Mouse (Mus musculus) neural tube, embryonic 11.5 days (tissue): ENCODE data around the gene Abi1. TPM values are rescaled to one million over a fixed set of nuclear protein-coding genes. Genes with fewer than 3 reads are reported as not detected.

ENCODE experiments used
- ATAC-seq: fragments of 200-750 bp; cut with Nextera tagmentation; 2 replicates; pipeline ENCODE4 v1.8.0; 2017; ENCODE audit warnings: moderate number of reproducible peaks, mild to moderate bottlenecking, moderate TSS enrichment, moderate library complexity; ENCODE audit not compliant: insufficient read depth, low FRiP score, low TSS enrichment
- DNase-seq: peaks from one replicate; pipeline ENCODE4 v3.0.0-alpha.2; 2015; ENCODE audit warnings: low spot score
- H3K27ac ChIP-seq: fragments of 300-500 bp; sonication (generic); 2 replicates; pipeline ENCODE4 v1.5.1; 2014; ENCODE audit warnings: low read depth, mild to moderate bottlenecking, low read length
- H3K27me3 ChIP-seq: fragments of 300-500 bp; sonication (generic); 2 replicates; pipeline ENCODE4 v1.6.1; 2014; ENCODE audit warnings: mild to moderate bottlenecking, low read length, mixed read lengths; ENCODE audit not compliant: control insufficient read depth, insufficient read depth
- H3K36me3 ChIP-seq: fragments of 300-500 bp; sonication (generic); 2 replicates; pipeline ENCODE4 v1.6.1; 2014; ENCODE audit warnings: mild to moderate bottlenecking, low read length, moderate library complexity, mixed read lengths; ENCODE audit not compliant: control insufficient read depth, insufficient read depth
- H3K4me1 ChIP-seq: fragments of 300-500 bp; sonication (generic); 2 replicates; pipeline ENCODE4 v1.6.1; 2014; ENCODE audit warnings: low read length, mixed read lengths; ENCODE audit not compliant: control insufficient read depth, insufficient read depth
- H3K4me2 ChIP-seq: fragments of 300-500 bp; sonication (generic); 2 replicates; pipeline ENCODE4 v1.6.1; 2014; ENCODE audit warnings: low read depth, mild to moderate bottlenecking, moderate library complexity
- H3K4me3 ChIP-seq: fragments of 300-500 bp; sonication (generic); 2 replicates; pipeline ENCODE4 v1.5.1; 2014; ENCODE audit warnings: low read depth, low read length
- H3K9ac ChIP-seq: fragments of 300-500 bp; sonication (generic); 2 replicates; pipeline ENCODE4 v1.6.1; 2014; ENCODE audit warnings: mild to moderate bottlenecking, low read length
- H3K9me3 ChIP-seq: fragments of 300-500 bp; sonication (generic); 2 replicates; pipeline ENCODE4 v1.6.1; 2016; ENCODE audit warnings: low read length; ENCODE audit not compliant: control insufficient read depth
- WGBS: fragments of 180-500 bp; shearing (Covaris S2); extraction: QIAGEN DNeasy Blood & Tissue Kit; methylation state at CpG from one replicate; pipeline ENCODE4 v1.1.7; 2014; 5-methylcytosine and 5-hydroxymethylcytosine counted together
- polyA plus RNA-seq: library from polyadenylated mRNA; unstranded; fragments of >200 nt; fragmentation: Nextera tagmentation; extraction: Ambion mirVana; gene quantifications from 2 replicates; pipeline ENCODE4 v1.2.1, GENCODE M21; 2014

The Abi1 gene
- polyA plus RNA-seq, 1 experiment from 2014 or later = 48.1 TPM

DNA sequence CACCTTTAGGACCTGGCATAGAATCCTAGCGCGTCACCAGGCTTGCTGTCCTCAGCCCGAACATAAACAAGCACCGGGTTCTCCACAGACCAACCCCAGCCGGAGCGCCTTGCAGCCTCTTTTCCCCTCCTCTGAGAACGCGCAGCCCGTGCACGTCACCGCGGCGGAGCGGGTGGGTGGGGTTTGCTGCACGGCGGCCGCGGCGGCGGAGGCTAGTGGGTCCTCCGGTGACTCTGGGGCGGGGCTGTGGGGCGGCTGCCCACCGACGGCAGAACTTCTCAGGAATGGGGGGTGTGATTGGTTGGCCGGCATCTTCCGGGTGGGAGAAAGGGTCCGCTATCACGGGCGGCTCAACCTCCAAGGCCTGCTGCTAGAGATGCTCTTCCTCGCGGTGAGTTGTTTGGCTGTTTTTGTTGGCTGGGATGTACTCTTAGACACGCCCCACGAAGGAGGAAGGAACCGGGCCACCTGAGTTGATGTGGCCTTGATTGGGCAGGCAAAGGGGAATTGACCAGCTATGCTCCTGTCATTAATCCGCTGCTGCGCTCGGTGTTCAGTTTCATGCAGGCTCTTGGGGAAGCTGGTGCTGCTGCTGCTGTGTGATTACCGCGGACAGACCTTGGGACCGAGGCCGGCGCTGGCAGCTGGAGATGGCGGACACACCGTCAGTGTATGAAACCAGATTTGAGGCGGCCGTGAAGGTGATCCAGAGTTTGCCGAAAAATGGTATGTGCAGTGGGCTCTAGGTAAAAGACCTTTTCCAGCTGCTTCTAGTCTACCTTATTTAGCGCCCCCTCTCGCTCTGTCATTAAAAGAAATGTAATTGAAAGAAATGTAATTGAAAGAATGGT is 29.1 kb upstream of the Abi1 start:
- no peaks in the 10 kb centered on the region for H3K9me3 ChIP-seq
- no peaks in the 10 kb centered on the region for H3K4me1 ChIP-seq
- ATAC-seq (peak; percentile 81), DNase-seq (peak; percentile 94)
- no peaks in the 10 kb centered on the region for H3K27me3 ChIP-seq
- H3K36me3 ChIP-seq = no peaks in the 10 kb centered on the region
- under 1% methylated on average over 50 of the region's 50 CpGs for WGBS
- H3K4me3 ChIP-seq = peak overlapping the region; percentile 56
- H3K9ac ChIP-seq = peak overlapping the region; percentile 39
- H3K4me2 ChIP-seq = peak overlapping the region; percentile 91
- H3K27ac ChIP-seq = peak overlapping the region; percentile 87

DNA sequence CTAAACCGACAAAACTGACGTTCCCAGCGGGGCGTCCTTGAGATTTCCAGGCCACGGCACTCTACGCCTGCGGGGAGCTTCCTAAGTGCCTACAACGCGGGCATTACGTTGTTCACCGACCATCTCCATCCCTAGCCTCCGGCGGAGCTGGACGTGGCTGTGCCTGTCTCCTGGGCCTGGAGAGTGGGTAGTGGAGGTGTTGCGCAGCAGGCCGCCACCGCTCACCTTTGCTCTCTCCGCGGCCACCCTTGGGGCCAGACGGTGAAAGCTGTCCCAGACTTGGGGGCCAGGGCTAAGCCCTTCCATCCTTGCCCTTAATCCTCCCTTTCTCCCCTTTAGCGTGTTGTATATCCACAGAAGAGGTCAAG is 28.3 kb upstream of the Abi1 start:
- peak; percentile 66 for ATAC-seq

DNA sequence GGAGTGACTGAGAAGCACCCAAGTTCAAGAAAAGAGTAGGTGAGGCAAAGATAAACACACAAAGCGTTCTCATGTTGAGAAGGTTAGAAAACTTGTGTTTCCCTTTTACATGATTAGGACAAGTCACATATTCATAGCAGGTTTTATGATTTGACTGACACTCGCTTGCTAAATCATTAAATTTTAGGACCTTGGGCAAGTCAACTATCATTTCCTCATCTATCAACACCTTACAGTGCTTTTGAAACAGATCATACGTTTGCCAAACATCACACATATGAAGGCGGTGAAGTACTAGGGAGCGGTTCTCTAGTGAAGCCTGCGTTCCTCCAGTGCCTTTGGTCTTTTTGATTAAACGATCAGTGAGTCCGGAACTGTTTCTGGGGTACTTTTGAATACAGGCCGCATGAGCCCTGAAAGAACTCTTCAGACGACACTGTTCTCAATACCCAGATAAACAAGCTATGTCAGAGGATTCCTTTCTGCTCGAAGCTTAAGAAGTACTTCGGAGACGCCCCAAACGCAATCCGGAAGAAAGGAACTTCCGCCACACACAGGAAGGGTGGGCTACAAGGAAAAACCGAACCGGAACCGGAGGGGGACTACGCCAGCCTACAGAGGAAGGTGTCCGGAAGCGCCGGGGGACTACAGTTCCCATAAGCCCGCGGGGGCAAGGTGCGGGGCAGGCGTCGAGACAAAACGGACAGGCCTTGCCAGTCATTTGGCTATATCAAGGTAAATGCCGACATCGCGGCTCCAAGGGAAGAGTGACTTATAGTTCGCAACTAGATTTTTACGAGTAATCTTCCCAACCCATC is 27.7 kb upstream of the Abi1 start, which contains the start of gene Acbd5:
Gene Acbd5, plus strand, starts transcription at position 616 of the 818 bp plus-strand sequence.
- peak; percentile 95 for ATAC-seq
- DNase-seq = peak; percentile 95
- WGBS = 3% methylated on average over 34 of the region's 34 CpGs
- Histone ChIP-seq H3K4me2 (peak within 1 kb of the TSS; percentile 91), H3K9me3 (no peaks in the 10 kb centered on the region), H3K9ac (peak within 1 kb of the TSS; percentile 74), H3K4me3 (peak within 1 kb of the TSS; percentile 56), H3K36me3 (no peaks in the 10 kb centered on the region), H3K27ac (peak within 1 kb of the TSS; percentile 87), H3K27me3 (no peaks in the 10 kb centered on the region), H3K4me1 (no peaks in the 10 kb centered on the region)

More for the DNA sequence above, 28.3 kb upstream of the Abi1 start:
- Histone ChIP-seq H3K27me3 (no peaks in the 10 kb centered on the region), H3K36me3 (no peaks in the 10 kb centered on the region), H3K27ac (peak overlapping the region; percentile 87), H3K4me3 (peak overlapping the region; percentile 56), H3K4me1 (no peaks in the 10 kb centered on the region), H3K9ac (peak overlapping the region; percentile 74), H3K4me2 (peak overlapping the region; percentile 91), H3K9me3 (no peaks in the 10 kb centered on the region)
- under 1% methylated on average over 21 of the region's 21 CpGs for WGBS
- DNase-seq = no peak

DNA sequence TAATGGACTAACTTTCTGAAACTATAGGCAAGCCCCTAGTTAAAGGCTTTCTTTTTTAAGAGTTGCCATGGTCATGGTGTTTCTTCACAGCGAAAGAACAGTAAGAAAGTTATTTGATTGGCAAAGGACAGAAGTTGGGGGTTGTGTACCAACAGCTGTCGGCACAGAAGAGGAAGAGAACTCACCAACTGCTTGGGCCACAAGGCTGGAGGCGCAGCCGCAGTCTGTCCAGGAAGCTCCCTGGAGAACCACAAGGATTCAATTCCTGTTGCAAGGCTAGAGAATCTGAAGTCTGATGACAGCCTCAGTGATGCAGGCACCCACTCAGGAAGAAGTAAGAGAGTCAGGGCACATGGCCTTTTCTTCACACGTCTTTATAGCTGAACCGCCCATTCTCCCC is 12.5 kb upstream of the Abi1 start:
- 83% methylated on average over 6 of the region's 6 CpGs for WGBS
- no peak overlapping the region for H3K27ac ChIP-seq
- H3K9me3 ChIP-seq = no peaks in the 10 kb centered on the region
- ATAC-seq (no peak), DNase-seq (no peak)
- no peak overlapping the region for H3K4me3 ChIP-seq
- no peak overlapping the region for H3K4me2 ChIP-seq
- no peaks in the 10 kb centered on the region for H3K27me3 ChIP-seq
- no peaks in the 10 kb centered on the region for H3K4me1 ChIP-seq
- no peaks in the 10 kb centered on the region for H3K36me3 ChIP-seq
- H3K9ac ChIP-seq = no peak overlapping the region

DNA sequence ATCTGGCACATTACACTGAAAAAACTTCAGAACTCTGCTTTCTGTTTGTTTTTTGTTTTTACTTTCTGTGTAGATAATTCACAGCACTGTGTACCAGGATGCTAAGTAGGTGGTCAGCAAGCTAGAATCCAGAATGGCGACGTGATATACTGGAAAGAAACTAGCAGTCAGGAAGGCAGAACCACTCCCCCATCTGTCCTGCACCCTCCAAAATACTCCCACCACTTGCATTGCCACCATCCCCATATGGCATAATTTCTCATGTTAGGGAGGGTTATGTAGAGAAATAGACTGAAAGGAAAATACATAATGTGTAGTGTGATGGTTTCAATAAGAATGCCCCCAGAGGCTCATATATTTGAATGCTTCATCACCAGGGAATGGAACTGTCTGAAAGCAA is 11.8 kb upstream of the Abi1 start:
- H3K27me3 ChIP-seq = no peaks in the 10 kb centered on the region
- H3K27ac ChIP-seq = no peak overlapping the region
- H3K4me1 ChIP-seq = no peaks in the 10 kb centered on the region
- 76% methylated on average over 2 of the region's 2 CpGs for WGBS
- DNase-seq (no peak), ATAC-seq (no peak)
- no peak overlapping the region for H3K4me2 ChIP-seq
- H3K9ac ChIP-seq = no peak overlapping the region
- H3K9me3 ChIP-seq = no peaks in the 10 kb centered on the region
- no peaks in the 10 kb centered on the region for H3K36me3 ChIP-seq
- H3K4me3 ChIP-seq = no peak overlapping the region

DNA sequence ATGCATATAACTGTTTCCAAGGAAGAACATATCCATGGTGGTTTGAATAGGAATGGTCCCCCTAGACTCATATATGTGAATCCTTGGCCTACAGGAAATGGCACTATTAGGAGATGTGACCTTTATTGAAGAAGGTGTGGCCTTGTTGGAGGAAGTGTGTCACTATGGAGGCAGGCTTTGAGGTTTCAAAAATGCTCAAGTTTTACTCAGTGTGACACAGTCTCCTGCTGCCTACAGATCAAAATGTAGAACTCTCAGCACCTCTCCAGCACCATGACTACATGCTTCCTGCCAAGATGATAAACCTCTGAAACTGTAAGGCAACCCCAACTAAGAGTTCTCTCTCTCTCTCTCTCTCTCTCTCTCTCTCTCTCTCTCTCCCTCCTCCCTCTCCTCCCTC is 8.0 kb upstream of the Abi1 start:
- H3K4me2 ChIP-seq = no peak overlapping the region
- H3K27me3 ChIP-seq = no peaks in the 10 kb centered on the region
- no peak overlapping the region for H3K4me3 ChIP-seq
- ATAC-seq (no peak), DNase-seq (no peak)
- H3K36me3 ChIP-seq = no peaks in the 10 kb centered on the region
- H3K9me3 ChIP-seq = no peaks in the 10 kb centered on the region
- H3K27ac ChIP-seq = no peak overlapping the region
- no peaks in the 10 kb centered on the region for H3K4me1 ChIP-seq
- no peak overlapping the region for H3K9ac ChIP-seq

DNA sequence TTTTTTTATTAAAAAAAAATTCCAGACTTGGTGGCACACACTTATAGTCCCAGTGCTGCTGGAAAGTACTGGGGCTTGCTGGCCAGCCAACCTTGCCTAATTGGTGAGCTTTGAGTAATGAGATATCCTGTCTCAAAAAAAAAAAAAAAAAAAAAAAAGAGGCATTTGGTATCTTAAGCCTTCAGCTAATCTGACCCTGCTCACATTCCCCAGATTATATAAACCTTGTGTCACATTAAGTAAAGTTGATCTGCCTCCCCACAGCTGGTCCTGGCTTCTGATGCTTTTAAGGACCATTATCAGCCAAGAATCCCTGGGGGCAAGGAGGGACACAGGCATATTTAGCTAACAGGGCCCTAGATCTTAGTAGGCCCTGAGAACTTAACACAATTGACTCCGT is 5.7 kb upstream of the Abi1 start:
- Histone ChIP-seq H3K27me3 (no peaks in the 10 kb centered on the region), H3K4me2 (no peak overlapping the region), H3K9me3 (no peaks in the 10 kb centered on the region), H3K4me1 (no peaks in the 10 kb centered on the region), H3K27ac (no peak overlapping the region), H3K36me3 (no peaks in the 10 kb centered on the region), H3K9ac (no peak overlapping the region), H3K4me3 (no peak overlapping the region)
- DNase-seq (no peak), ATAC-seq (no peak)
- 41% methylated on average over 1 of the region's 1 CpGs for WGBS

DNA sequence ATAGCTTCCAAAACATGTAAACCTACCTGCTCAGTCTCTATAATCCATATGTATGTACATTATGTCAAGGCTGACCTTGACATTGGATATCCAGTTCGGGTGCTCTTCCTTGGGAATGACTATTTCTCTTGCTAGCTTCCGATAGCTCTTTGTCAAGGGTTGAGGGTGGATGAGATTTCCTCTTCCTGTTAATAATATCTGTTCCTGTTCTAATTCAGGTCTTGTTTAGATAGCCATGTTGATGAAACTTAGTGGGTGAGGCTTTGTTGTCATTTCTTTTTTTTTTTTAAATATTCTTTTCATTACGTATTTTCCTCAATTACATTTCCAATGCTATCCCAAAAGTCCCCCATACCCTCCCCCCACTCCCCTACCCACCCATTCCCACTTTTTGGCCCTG is 2.1 kb upstream of the Abi1 start:
- Histone ChIP-seq H3K4me3 (no peak overlapping the region), H3K27me3 (no peaks in the 10 kb centered on the region), H3K4me2 (no peak overlapping the region), H3K9me3 (no peaks in the 10 kb centered on the region), H3K36me3 (no peaks in the 10 kb centered on the region), H3K9ac (no peak overlapping the region), H3K27ac (no peak overlapping the region), H3K4me1 (0 out of 2 replicates have a peak, but pooled peaks cover 2% of the 10 kb centered on the region)
- 92% methylated on average over 3 of the region's 3 CpGs for WGBS
- no peak for DNase-seq
- ATAC-seq = no peak
